Mouse (Mus musculus) embryo, embryonic 9.5 days (tissue): Measurements from ENCODE around the gene Robo1.
A peak's percentile ranks its signal among the peaks of the same experiment; 100 is the strongest.

Experiments
- DNase-seq: peaks from one replicate; pipeline ENCODE4 v3.0.0-alpha.2; 2017; ENCODE audit errors: extremely low spot score

The Robo1 gene

DNA sequence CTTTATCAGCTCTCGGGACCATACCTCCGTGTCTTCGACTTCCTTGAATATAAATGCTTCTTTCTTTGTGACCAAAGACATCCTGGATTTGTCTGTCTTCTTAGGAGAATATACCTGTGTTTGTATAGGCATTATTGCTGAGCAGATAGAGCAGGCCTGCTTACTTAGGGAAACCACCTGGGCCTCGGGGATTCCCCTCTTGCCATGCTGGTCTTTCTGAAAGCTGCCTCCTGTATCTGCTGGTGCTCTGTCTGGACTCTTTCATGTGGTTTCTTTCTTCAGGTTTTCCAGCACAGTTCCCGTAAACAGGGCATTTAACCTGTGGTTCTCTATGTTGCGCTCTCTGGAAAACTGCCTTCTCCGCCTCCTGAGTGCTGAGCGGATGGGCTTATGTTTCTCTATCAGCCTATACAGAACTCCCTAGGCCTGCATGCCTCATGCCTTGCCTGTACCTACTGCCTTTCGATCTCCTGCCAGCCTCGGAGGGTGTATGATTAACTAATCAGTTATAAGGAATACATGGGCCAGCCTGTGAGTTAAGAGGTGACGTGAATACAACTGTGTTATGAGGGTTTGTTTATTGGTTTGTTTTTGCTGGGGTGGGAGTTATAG, 370.9 kb downstream of the Robo1 start:
- no peak for DNase-seq

- no peak for DNase-seq
Measured at GRCm38 (mm10) chr16:72685604-72686479, 377.7 kb downstream of the Robo1 start.

GRCm38 (mm10) chr16:72686480-72687053, 378.5 kb downstream of the Robo1 start:
- DNase-seq, result no peak

- DNase-seq, result peak; percentile 35
Measured at GRCm38 (mm10) chr16:72687651-72688050, 379.5 kb downstream of the Robo1 start.

DNA sequence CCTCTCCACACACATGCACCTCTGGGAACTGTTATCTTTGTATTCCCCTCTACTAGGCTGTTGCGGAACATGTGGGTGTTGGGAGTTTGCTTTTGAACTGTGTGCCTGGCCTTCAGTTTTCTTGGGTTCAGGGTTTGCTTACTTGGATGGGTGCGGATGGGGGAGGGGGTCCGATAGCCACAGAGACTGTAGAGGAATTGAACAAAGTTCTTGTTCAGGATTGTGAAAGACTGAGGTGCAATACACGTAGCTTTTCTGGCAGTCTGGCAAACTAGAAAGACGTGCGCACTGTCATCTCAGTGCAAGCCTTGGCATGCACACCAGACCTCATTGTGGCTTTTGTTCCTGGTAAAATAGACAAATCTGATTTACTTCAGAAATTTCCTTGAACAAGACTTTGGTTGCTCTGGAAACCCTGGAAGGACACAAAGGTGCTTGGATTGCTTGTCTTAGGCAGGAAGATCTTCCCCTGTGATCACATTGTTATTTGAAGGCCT, 380.1 kb downstream of the Robo1 start:
- no peak for DNase-seq

DNA sequence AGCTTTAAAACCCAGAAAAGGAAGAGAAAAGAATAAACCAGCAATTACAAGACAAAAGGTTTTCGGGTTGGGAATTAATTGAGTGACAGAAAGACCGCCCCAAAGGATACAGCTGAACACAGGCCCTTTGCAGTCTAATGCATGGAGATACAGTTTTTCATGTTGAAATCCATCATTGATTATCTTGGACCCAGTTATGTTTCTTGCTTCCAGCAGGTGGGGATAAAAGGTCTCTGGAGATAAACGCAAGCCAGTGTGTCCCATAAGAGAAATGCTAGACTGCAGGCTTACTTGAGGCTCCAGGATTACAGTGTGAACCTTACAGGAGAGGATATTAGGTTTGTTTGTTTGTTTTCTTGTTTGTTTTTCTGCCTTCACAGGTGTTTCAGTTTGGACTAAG, 383.8 kb downstream of the Robo1 start:
- no peak for DNase-seq

DNA sequence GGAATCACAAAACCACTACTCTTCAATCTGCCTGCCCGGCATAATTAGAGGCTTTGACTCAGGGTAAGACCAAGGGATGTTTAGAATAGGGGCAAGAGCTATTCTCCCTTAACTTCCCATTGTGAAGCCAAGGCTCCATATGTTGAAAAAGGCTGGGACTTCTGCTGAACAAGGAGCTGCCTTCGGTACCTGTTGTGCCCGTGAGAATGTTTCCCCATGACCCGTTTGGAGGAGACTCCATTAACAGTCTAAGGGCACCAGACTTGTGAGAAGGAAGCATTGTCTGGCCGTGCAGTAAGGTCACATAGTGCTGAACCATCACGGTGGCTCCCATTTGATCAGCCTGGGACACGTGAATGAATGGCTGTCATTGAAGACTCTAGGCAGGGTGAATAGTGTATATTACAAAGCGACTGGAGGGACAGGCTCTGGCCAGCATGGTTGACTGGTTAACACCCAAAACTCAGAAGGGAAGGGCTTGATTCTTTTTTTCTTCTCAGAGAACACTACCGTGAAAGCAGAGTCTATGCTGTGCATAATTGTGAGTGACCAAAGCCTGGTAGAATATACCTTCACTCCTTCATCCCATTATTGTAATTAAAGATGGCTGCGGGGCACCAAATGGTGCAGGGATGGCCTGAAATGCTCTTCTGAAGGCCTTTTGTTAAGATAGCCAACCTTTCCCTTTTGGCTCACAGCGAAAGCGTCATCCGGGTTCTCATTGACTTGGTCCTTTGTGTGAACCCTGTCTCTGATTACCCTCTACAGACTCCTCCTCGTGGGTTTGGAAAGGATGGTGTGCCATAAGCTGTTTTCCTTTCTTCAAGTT, 385.6 kb downstream of the Robo1 start:
- peak; percentile 57 for DNase-seq

GRCm38 (mm10) chr16:72694787-72695186, 386.7 kb downstream of the Robo1 start:
- DNase-seq, result no peak

GRCm38 (mm10) chr16:72699238-72700006, 391.3 kb downstream of the Robo1 start:
- DNase-seq, result no peak

DNA sequence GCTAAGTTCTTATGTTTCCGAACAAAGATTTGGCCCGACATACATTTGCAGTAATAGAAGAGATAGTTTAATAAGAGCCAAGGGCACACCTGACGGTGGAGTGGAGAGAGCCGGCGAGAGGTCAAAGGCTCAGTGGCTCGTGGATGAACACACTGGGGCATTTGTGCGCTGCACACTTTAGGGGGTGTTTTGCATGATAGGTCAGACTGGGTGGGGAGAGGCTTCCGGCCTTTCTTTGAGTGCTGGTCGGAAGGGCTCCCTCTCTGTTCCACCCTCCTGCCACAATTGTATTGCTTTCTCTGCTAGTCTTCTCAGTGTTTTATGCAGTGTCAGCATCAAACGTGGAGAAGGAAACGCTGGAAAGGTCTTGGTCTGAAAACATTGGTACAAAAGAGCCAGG, 392.2 kb downstream of the Robo1 start:
- DNase-seq, result no peak

DNA sequence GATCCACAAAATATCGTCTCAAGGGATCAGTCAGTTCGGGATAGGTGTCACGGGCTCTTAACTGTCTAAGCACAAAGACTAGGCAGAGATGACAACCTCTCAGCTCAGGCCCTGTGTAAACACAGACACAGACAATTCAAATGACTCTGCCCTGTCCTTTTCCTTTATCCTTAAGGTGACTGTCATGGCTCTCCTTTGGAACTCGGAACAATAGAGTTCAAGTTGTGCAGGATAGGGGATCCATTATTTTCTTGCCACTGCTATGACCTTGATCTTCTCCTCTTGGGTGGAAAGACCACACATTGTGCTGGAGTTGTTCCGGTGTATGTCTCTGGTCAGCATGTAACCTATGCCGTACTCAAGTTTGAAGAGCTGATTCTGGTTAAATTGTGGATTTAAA, 395.4 kb downstream of the Robo1 start:
- no peak for DNase-seq

- no peak for DNase-seq
Measured at GRCm38 (mm10) chr16:72705851-72706250, 397.7 kb downstream of the Robo1 start.

DNA sequence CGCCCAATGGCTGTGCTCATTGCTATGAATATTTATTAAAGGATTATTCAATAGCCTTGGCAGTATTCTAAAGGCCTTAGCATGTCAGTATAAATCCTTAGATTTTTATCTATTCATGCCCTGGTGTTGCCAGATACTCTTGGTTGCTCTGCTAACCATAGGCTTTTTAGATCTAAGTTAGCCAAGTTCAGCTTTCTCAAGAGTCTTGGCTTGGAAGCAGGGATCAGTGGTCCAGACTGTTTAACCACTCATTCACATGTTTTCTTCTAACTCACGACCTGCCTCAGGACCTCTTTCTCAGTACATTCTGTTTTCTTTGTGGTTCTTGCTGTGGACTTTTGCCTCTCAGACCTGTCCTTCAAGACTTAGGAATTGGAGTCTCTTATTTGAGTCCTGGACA, 400.4 kb downstream of the Robo1 start:
- DNase-seq, result no peak

- no peak for DNase-seq
Measured at GRCm38 (mm10) chr16:72717118-72717802, 409.2 kb downstream of the Robo1 start.

GRCm38 (mm10) chr16:72719063-72719462, 411.0 kb downstream of the Robo1 start:
- DNase-seq, result no peak

GRCm38 (mm10) chr16:72720979-72721378, 412.9 kb downstream of the Robo1 start:
- DNase-seq, result no peak

DNA sequence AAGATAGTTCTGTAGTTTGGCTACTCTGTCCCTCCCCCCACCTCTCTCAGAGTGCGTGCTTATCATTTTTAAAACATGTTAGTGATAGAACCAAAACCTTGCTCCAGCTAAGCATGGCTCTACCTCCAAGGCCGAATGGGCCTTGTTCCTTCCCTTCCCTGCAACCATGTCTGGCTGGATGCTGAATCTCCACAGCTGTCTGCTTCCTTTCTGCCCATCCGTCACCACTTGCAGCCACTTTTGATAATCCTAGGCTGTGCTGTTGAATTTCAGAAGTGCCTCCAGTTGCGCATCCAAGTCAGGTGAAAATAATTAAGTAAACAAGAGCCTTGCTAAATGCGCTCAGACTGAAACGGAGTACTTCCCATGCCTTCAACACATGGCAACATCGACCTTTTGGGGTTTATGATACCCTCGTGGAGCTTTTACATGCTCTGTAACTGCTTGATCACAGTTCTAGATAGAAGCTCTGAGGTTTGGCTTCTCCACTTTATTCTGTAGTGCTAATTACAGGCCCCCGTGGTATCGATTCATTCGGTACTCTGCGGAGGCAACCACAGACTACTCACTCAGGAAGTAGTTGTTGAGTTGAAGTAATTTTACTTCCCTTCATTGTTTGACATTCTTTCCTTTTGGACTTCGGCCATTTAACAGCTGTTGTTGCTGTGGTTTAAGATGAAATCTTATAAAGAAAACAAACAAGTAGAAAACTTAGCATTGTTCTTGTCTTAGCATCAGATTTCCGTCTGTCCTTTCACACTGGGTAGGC, 413.8 kb downstream of the Robo1 start:
- DNase-seq, result no peak

- no peak for DNase-seq
Measured at GRCm38 (mm10) chr16:72734234-72734633, 426.1 kb downstream of the Robo1 start.

- DNase-seq, result no peak
Measured at GRCm38 (mm10) chr16:72735175-72735574, 427.1 kb downstream of the Robo1 start.

DNA sequence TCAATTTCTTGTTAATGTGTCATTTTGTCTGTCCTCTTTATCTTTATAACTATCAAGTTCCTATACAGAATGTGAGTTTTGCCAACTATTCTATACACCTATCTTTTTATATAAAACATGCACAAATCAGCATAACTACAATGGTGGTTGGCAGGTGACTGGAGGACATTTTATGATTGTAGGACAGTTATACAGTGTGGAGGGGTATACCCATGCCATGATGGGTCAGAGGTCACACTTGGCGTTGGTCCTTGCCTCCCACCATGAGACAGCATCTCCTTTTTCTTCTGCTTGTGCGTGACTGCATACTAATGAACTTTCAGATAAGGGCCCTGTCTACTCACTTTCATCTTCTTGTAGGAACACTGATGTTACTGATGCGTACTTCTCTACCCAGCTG, 427.5 kb downstream of the Robo1 start:
- DNase-seq, result no peak
